Mouse (Mus musculus): ENCODE results near the gene Prame. TPM values are rescaled to one million over a fixed set of nuclear protein-coding genes. Genes with fewer than 3 reads are reported as not detected.
"Not testable (repeated sequence)": the region's sequence is repeated elsewhere in the genome, so short reads cannot be mapped to it uniquely, and the experiment has no call there.

Prame gene
- polyA plus RNA-seq (2014; fragmentation: Nextera tagmentation; extraction: Ambion mirVana): not detected in 2 replicates

GRCm38 (mm10) chrX:135627605-135628004 is at the start of gene Prame:
TSS of gene Prame (minus strand) at chrX:135627705.
- ATAC-seq (ENCODE audit: low FRiP score) (no peak), DNase-seq (ENCODE audit: low spot score) (no peak)
- 94% methylated on average over 11 of the region's 11 CpGs for WGBS
- Histone ChIP-seq H3K4me3 (replicated peaks; ENCODE audit: low read length) (no peak within 1 kb of the TSS), H3K9ac (no peak within 1 kb of the TSS), H3K36me3 (replicated peaks; ENCODE audit: control insufficient read depth, insufficient read depth) (no peaks in the 10 kb centered on the region), H3K27ac (no peak within 1 kb of the TSS), H3K4me2 (replicated peaks) (no peak within 1 kb of the TSS), H3K4me1 (replicated peaks; ENCODE audit: control insufficient read depth, insufficient read depth, low read length) (no peaks in the 10 kb centered on the region), H3K27me3 (ENCODE audit: control insufficient read depth, insufficient read depth, low read length) (no peaks in the 10 kb centered on the region), H3K9me3 (ENCODE audit: control insufficient read depth, low read length) (no peaks in the 10 kb centered on the region)

DNA sequence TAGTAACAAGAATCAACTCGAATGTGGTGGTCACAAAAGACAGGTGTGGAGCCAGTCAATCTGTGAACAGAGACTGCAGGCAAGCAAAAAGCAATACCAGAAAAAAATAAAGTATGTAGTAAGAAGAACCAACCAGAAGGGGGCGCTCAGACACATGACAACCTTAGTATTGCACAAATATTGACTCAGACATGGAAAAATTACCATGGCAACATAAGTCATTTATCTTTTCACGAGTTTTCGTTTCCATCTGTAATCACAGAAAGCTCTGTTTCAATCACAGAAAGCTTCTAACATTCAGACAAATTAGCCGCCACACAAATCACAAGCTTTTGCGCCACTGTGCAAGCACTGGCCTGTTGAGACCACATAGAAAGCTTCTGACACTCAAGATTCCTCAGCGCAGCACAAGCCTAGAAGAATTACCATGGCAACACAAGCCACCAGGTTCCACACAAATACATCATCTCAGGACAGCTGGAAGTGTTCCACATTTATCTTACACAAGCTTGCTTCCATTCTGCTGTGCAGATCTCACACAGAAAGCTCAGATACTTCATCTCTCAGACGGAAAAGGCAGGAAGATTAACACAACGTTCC is 24.8 kb upstream of the Prame start:
- Histone ChIP-seq H3K36me3 (replicated peaks; ENCODE audit: control insufficient read depth, insufficient read depth) (no peaks in the 10 kb centered on the region), H3K9ac (no peak overlapping the region), H3K4me1 (replicated peaks; ENCODE audit: control insufficient read depth, insufficient read depth, low read length) (no peaks in the 10 kb centered on the region), H3K27ac (no peak overlapping the region), H3K9me3 (ENCODE audit: control insufficient read depth, low read length) (no peaks in the 10 kb centered on the region), H3K27me3 (ENCODE audit: control insufficient read depth, insufficient read depth, low read length) (no peaks in the 10 kb centered on the region), H3K4me3 (replicated peaks; ENCODE audit: low read length) (no peak overlapping the region), H3K4me2 (replicated peaks) (no peak overlapping the region)
- peak; percentile 64 for ATAC-seq (ENCODE audit: low FRiP score)
- peak; percentile 66 for DNase-seq (ENCODE audit: low spot score)
- WGBS: 39% methylated on average over 9 of the region's 9 CpGs

DNA sequence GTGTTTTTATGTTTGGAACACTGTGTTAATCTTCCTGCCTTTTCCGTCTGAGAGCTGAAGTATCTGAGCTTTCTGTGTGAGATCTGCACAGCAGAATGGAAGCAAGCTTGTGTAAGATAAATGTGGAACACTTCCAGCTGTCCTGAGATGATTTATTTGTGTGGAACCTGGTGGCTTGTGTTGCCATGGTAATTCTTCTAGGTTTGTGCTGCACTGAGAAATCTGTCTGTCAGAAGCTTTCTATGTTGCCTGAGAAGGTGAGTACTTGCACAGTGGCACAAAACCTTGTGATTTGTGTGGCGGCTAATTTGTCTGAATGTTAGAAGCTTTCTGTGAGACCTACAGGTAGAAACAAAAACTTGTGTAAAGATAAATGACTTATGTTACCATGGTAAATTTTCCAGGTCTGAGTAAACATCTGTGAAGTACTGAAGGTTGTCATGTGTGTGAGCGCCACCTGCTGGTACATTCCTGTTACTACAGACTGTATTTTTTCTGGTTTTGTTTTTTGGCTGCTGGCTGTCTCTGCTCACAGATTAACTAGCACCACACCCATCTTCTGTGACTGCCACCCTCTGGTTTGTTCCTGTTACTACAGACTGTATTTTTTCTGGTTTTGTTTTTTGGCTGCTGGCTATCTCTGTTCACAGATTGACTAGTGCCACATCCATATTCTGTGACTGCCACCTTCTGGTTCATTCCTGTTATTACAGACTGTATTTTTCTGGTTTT is 26.0 kb downstream of the Prame start:
- H3K27ac ChIP-seq; H3K9me3 ChIP-seq (ENCODE audit: control insufficient read depth, low read length); H3K4me3 ChIP-seq (replicated peaks; ENCODE audit: low read length); ATAC-seq (ENCODE audit: low FRiP score); H3K36me3 ChIP-seq (replicated peaks; ENCODE audit: control insufficient read depth, insufficient read depth); H3K4me1 ChIP-seq (replicated peaks; ENCODE audit: control insufficient read depth, insufficient read depth, low read length); H3K27me3 ChIP-seq (ENCODE audit: control insufficient read depth, insufficient read depth, low read length); H3K4me2 ChIP-seq (replicated peaks); H3K9ac ChIP-seq: not testable (repeated sequence)
- WGBS: 56% methylated on average over 3 of the region's 3 CpGs
- DNase-seq (ENCODE audit: low spot score): peak; percentile 42

DNA sequence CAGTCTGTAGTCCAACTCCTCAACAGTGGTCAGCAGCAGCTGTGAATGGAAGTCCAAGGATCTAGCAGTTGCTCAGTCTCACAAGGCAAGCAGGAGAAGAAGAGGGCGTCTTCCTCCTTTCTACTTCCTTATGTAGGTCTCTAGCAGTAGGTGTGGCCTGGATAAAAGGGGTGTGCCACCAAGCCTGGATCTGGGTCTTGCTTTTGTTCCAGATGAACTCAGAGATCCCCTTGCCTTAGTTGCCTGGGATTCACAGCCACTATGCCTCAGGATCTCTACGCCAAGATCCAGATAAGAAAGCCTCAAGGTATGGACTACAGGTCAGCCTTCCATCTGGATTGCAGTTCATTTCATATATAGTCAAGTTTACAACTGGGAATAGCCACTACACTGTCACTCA is 28.8 kb downstream of the Prame start, which contains the start of gene Nxf7:
Nxf7 (minus strand) TSS at position 101 of the 400 bp plus-strand sequence.
- H3K4me2 ChIP-seq (replicated peaks): no peak within 1 kb of the TSS
- H3K4me3 ChIP-seq (replicated peaks; ENCODE audit: low read length): no peak within 1 kb of the TSS
- no peaks in the 10 kb centered on the region for H3K36me3 ChIP-seq (replicated peaks; ENCODE audit: control insufficient read depth, insufficient read depth)
- DNase-seq (ENCODE audit: low spot score) (no peak), ATAC-seq (ENCODE audit: low FRiP score) (no peak)
- H3K4me1 ChIP-seq (replicated peaks; ENCODE audit: control insufficient read depth, insufficient read depth, low read length): no peaks in the 10 kb centered on the region
- H3K27ac ChIP-seq: no peak within 1 kb of the TSS
- 91% methylated on average over 2 of the region's 2 CpGs for WGBS
- H3K9ac ChIP-seq: no peak within 1 kb of the TSS
- H3K27me3 ChIP-seq (ENCODE audit: control insufficient read depth, insufficient read depth, low read length): no peaks in the 10 kb centered on the region
- no peaks in the 10 kb centered on the region for H3K9me3 ChIP-seq (ENCODE audit: control insufficient read depth, low read length)

GRCm38 (mm10) chrX:135598096-135598495 is 29.4 kb downstream of the Prame start:
- no peak for ATAC-seq (ENCODE audit: low FRiP score)
- no peak overlapping the region for H3K9ac ChIP-seq
- no peaks in the 10 kb centered on the region for H3K9me3 ChIP-seq (ENCODE audit: control insufficient read depth, low read length)
- no peaks in the 10 kb centered on the region for H3K36me3 ChIP-seq (replicated peaks; ENCODE audit: control insufficient read depth, insufficient read depth)
- 90% methylated on average over 13 of the region's 13 CpGs for WGBS
- H3K4me3 ChIP-seq (replicated peaks; ENCODE audit: low read length): no peak overlapping the region
- H3K4me1 ChIP-seq (replicated peaks; ENCODE audit: control insufficient read depth, insufficient read depth, low read length): no peaks in the 10 kb centered on the region
- DNase-seq (ENCODE audit: low spot score): no peak
- no peak overlapping the region for H3K27ac ChIP-seq
- H3K4me2 ChIP-seq (replicated peaks): no peak overlapping the region
- H3K27me3 ChIP-seq (ENCODE audit: control insufficient read depth, insufficient read depth, low read length): no peaks in the 10 kb centered on the region

GRCm38 (mm10) chrX:135576412-135576811 is 51.1 kb downstream of the Prame start:
- ATAC-seq (ENCODE audit: low FRiP score) (no peak), DNase-seq (ENCODE audit: low spot score) (no peak)
- no peaks in the 10 kb centered on the region for H3K36me3 ChIP-seq (replicated peaks; ENCODE audit: control insufficient read depth, insufficient read depth)
- no peak overlapping the region for H3K4me2 ChIP-seq (replicated peaks)
- H3K9ac ChIP-seq: no peak overlapping the region
- no peaks in the 10 kb centered on the region for H3K9me3 ChIP-seq (ENCODE audit: control insufficient read depth, low read length)
- no peak overlapping the region for H3K4me3 ChIP-seq (replicated peaks; ENCODE audit: low read length)
- H3K27ac ChIP-seq: no peak overlapping the region
- WGBS: 88% methylated on average over 1 of the region's 1 CpGs
- H3K27me3 ChIP-seq (ENCODE audit: control insufficient read depth, insufficient read depth, low read length): no peaks in the 10 kb centered on the region
- no peaks in the 10 kb centered on the region for H3K4me1 ChIP-seq (replicated peaks; ENCODE audit: control insufficient read depth, insufficient read depth, low read length)

GRCm38 (mm10) chrX:135574958-135575628 is 52.4 kb downstream of the Prame start:
- not testable (repeated sequence) for H3K27ac ChIP-seq; H3K4me2 ChIP-seq (replicated peaks); H3K27me3 ChIP-seq (ENCODE audit: control insufficient read depth, insufficient read depth, low read length); H3K9me3 ChIP-seq (ENCODE audit: control insufficient read depth, low read length); ATAC-seq (ENCODE audit: low FRiP score); H3K4me1 ChIP-seq (replicated peaks; ENCODE audit: control insufficient read depth, insufficient read depth, low read length); H3K9ac ChIP-seq; H3K36me3 ChIP-seq (replicated peaks; ENCODE audit: control insufficient read depth, insufficient read depth); DNase-seq (ENCODE audit: low spot score); H3K4me3 ChIP-seq (replicated peaks; ENCODE audit: low read length)
- WGBS: 76% methylated on average over 9 of the region's 9 CpGs

DNA sequence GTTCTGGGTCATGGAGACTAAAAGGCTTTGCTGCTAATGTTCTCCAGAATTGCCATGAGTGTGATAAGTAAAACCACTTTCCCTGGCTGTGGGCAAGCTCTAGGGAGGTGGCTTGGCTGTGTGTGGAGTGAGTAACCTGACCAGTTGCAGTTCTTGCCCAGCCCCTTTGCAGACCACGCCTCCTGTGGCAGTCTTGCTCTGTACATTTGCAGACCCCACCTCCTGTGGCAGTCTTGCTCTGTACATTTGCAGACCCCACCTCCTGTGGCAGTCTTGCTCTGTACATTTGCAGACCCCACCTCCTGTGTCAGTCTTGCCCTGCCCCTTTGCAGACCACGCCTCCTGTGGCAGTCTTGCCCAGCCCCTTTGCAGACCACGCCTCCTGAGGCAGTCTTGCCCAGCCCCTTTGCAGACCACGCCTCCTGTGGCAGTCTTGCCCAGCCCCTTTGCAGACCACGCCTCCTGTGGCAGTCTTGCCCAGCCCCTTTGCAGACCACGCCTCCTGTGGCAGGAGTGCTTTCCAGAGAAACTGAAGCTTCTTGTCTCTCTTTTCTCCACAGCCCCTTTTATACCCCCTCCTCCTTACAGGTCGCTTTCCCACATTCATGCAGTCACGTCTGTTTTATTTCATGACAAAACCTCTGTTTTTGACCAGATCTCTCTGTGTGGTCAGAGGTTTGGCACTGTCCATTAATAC is 53.1 kb downstream of the Prame start:
- not testable (repeated sequence) for ATAC-seq (ENCODE audit: low FRiP score); H3K36me3 ChIP-seq (replicated peaks; ENCODE audit: control insufficient read depth, insufficient read depth); H3K27me3 ChIP-seq (ENCODE audit: control insufficient read depth, insufficient read depth, low read length); DNase-seq (ENCODE audit: low spot score); H3K4me1 ChIP-seq (replicated peaks; ENCODE audit: control insufficient read depth, insufficient read depth, low read length); H3K9ac ChIP-seq; H3K27ac ChIP-seq; H3K4me2 ChIP-seq (replicated peaks); H3K4me3 ChIP-seq (replicated peaks; ENCODE audit: low read length); H3K9me3 ChIP-seq (ENCODE audit: control insufficient read depth, low read length)
- 30% methylated on average over 8 of the region's 8 CpGs for WGBS

DNA sequence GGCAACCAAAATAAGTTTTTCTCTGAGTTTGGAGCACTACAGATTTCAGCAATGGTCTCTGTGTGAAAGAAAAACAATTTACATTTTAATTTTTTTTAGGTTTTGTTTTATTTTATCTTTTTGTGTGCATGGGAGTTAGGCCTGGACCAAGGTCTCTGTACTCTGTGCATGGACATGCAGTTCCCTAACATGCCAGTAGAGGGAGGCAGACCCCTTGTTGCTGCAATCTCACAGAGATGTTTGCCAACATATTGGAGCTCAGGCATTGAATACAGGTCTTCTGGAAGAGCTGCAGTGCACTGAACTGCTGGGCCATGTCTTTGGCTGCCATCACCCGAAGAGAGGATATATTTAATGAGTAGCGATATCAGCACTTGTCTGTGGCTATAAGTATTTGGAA is 58.0 kb downstream of the Prame start:
- H3K36me3 ChIP-seq (replicated peaks; ENCODE audit: control insufficient read depth, insufficient read depth); H3K4me2 ChIP-seq (replicated peaks); H3K27ac ChIP-seq; H3K9ac ChIP-seq; H3K4me1 ChIP-seq (replicated peaks; ENCODE audit: control insufficient read depth, insufficient read depth, low read length); H3K9me3 ChIP-seq (ENCODE audit: control insufficient read depth, low read length); H3K4me3 ChIP-seq (replicated peaks; ENCODE audit: low read length); H3K27me3 ChIP-seq (ENCODE audit: control insufficient read depth, insufficient read depth, low read length): not testable (repeated sequence)
- WGBS: 13% methylated on average over 1 of the region's 2 CpGs
- DNase-seq (ENCODE audit: low spot score) (peak; percentile 67), ATAC-seq (ENCODE audit: low FRiP score) (peak; percentile 77; the same call in 1 of the 2 replicates)
